Mouse (Mus musculus) thymus, adult 2 months (tissue): Measurements from ENCODE around the gene Clmp. TPM values are rescaled to one million over a fixed set of nuclear protein-coding genes. Genes with fewer than 3 reads are reported as not detected.

ENCODE experiments used
- DNase-seq: peaks from one replicate; pipeline ENCODE4 v3.0.0; 2021
- H3K27ac ChIP-seq: fragments of 200-500 bp; 2 replicates; pipeline ENCODE4 v1.5.1; 2012; ENCODE audit warnings: low read length, control low read depth; ENCODE audit not compliant: control insufficient read depth, insufficient read depth
- H3K27me3 ChIP-seq: fragments of 200-500 bp; 2 replicates; pipeline ENCODE4 v1.6.1; 2012; ENCODE audit warnings: mild to moderate bottlenecking, low read length, moderate library complexity, mixed read lengths; ENCODE audit not compliant: control insufficient read depth, insufficient read depth
- H3K36me3 ChIP-seq: fragments of 200-500 bp; 2 replicates; pipeline ENCODE4 v1.6.1; 2012; ENCODE audit warnings: mild to moderate bottlenecking, low read length, moderate library complexity; ENCODE audit not compliant: control insufficient read depth, insufficient read depth
- H3K4me1 ChIP-seq: fragments of 200-500 bp; replicated peaks from 2 replicates; pipeline ENCODE4 v1.6.1; 2012; ENCODE audit warnings: low read length; ENCODE audit not compliant: control insufficient read depth, insufficient read depth
- H3K4me3 ChIP-seq: fragments of 200-500 bp; 2 replicates; pipeline ENCODE4 v1.5.1; 2012; ENCODE audit warnings: mild to moderate bottlenecking, low read length, control low read depth, moderate library complexity; ENCODE audit not compliant: control insufficient read depth, insufficient read depth
- CTCF ChIP-seq: fragments of 200-500 bp; IDR thresholded peaks from 2 replicates; pipeline ENCODE4 v1.5.1; 2012; ENCODE audit warnings: mild to moderate bottlenecking, control low read depth, low read length, moderate library complexity, borderline replicate concordance; ENCODE audit not compliant: control insufficient read depth, poor library complexity, insufficient read depth; ENCODE audit errors: extremely low read depth
- POLR2A ChIP-seq: fragments of 200-500 bp; IDR thresholded peaks from 2 replicates; pipeline ENCODE4 v1.6.1; 2012; ENCODE audit warnings: mild to moderate bottlenecking, low read length, control low read depth, moderate library complexity; ENCODE audit not compliant: control insufficient read depth, poor library complexity, insufficient read depth; ENCODE audit errors: extremely low read depth
- WGBS: fragments of 180-500 bp; shearing (Covaris S2); methylation state at CpG from one replicate; pipeline ENCODE4 v1.1.7; 2018; 5-methylcytosine and 5-hydroxymethylcytosine counted together
- polyA plus RNA-seq: library from polyadenylated mRNA; depleted of rRNA; stranded (reverse); fragments of >200 nt; gene quantifications from 2 replicates; pipeline ENCODE4 v1.2.3, GENCODE M21; 2012

Clmp gene
- polyA plus RNA-seq, 1 experiment, result 1.1 TPM

GRCm38 (mm10) chr9:40690511-40690910 is 4.7 kb downstream of the Clmp start:
- DNase-seq, result no peak
- no peak for TF ChIP-seq CTCF
- no peak for TF ChIP-seq POLR2A
- H3K27ac ChIP-seq, result no peak overlapping the region
- H3K36me3 ChIP-seq, result no peaks in the 10 kb centered on the region
- no peak overlapping the region for H3K4me3 ChIP-seq
- WGBS, result 92% methylated on average over 7 of the region's 7 CpGs
- H3K4me1 ChIP-seq, result no peaks in the 10 kb centered on the region
- no peaks in the 10 kb centered on the region; the same call in 1 of the 2 replicates for H3K27me3 ChIP-seq

- no peak for DNase-seq
- Histone ChIP-seq H3K36me3 (no peaks in the 10 kb centered on the region), H3K4me1 (no peaks in the 10 kb centered on the region), H3K27ac (no peak overlapping the region), H3K4me3 (no peak overlapping the region), H3K27me3 (no peaks in the 10 kb centered on the region)
- WGBS, result 60% methylated on average over 3 of the region's 3 CpGs
- TF ChIP-seq CTCF (no peak), POLR2A (no peak)
These were observed 7.3 kb downstream of the Clmp start for GRCm38 (mm10) chr9:40693026-40693425.

DNA sequence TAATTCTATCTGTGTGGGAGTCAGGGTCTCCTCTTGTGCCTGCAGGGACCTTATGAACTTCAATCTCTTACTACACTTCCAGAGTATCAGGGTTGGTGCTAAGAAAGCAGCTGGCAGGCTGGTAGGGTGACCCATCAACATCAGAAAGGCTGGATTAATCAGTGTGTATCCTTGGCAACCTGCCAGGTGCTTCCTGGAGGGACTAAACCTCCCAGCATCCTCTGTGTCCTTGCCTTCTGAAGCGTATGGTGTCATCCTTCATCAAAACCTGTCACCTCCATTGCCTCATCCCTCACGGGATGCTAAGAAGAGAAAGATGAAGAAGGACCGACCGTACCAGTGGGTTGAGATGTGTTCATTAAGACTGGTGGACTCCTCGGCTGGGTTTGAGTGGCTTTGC is 8.0 kb downstream of the Clmp start:
- no peaks in the 10 kb centered on the region for H3K27me3 ChIP-seq
- no peaks in the 10 kb centered on the region for H3K36me3 ChIP-seq
- DNase-seq, result no peak
- H3K4me1 ChIP-seq, result no peaks in the 10 kb centered on the region
- H3K27ac ChIP-seq, result no peak overlapping the region
- 89% methylated on average over 5 of the region's 5 CpGs for WGBS
- H3K4me3 ChIP-seq, result no peak overlapping the region
- TF ChIP-seq CTCF, result no peak
- no peak for TF ChIP-seq POLR2A

DNA sequence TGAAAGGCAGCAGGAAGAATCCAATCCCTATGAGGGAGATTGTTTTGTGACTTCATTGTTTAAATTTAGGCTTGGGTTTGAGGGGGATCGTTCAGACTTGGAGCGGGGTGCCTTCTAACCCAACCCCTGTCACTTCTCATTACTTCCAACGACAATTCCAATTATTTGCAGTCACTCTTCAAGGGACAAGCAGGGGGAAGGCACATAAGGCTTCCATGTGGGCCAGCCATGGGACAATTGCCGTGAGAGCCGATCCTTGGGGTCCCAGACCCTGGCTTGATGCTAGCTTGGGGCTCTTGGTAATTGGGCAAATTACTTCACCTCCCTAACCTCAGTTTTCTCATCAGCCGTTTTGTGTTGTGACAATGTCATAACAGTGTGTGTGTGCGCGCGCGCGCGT is 8.5 kb downstream of the Clmp start:
- Histone ChIP-seq H3K36me3 (no peaks in the 10 kb centered on the region), H3K27ac (no peak overlapping the region), H3K27me3 (no peaks in the 10 kb centered on the region), H3K4me1 (no peaks in the 10 kb centered on the region), H3K4me3 (no peak overlapping the region)
- DNase-seq, result no peak
- 95% methylated on average over 12 of the region's 12 CpGs for WGBS
- no peak for TF ChIP-seq CTCF
- no peak for TF ChIP-seq POLR2A

DNA sequence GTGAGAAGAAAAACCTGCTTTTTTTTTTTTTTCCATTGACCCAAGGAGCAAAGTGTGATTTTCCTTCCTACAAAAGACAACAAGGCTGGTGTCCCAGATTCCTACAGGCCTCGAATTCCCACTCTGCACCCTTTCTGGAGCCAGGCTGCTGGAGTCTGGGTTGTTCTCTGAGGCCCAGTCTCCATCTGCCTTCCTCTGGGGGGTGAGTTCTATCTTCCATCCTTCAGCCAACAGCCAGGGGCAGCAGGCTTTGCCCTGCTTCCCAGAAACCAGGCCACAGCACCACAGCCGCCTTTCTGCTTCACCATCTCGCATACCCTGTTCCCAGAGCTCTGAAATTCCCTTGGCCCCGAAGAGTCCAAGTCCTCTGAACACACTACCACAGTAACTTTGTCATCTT is 10.3 kb downstream of the Clmp start:
- no peaks in the 10 kb centered on the region for H3K27me3 ChIP-seq
- 86% methylated on average over 4 of the region's 4 CpGs for WGBS
- no peaks in the 10 kb centered on the region for H3K36me3 ChIP-seq
- H3K4me1 ChIP-seq, result no peaks in the 10 kb centered on the region
- no peak overlapping the region for H3K27ac ChIP-seq
- DNase-seq, result no peak
- TF ChIP-seq POLR2A (no peak), CTCF (no peak)
- no peak overlapping the region for H3K4me3 ChIP-seq

GRCm38 (mm10) chr9:40699194-40699593 is 13.4 kb downstream of the Clmp start:
- TF ChIP-seq POLR2A (no peak), CTCF (no peak)
- no peak for DNase-seq
- no peaks in the 10 kb centered on the region for H3K4me1 ChIP-seq
- H3K27ac ChIP-seq, result no peak overlapping the region
- 85% methylated on average over 3 of the region's 3 CpGs for WGBS
- no peaks in the 10 kb centered on the region for H3K27me3 ChIP-seq
- no peaks in the 10 kb centered on the region for H3K36me3 ChIP-seq
- no peak overlapping the region for H3K4me3 ChIP-seq

GRCm38 (mm10) chr9:40700253-40700652 is 14.5 kb downstream of the Clmp start:
- Histone ChIP-seq H3K4me1 (no peaks in the 10 kb centered on the region), H3K27ac (no peak overlapping the region), H3K36me3 (no peaks in the 10 kb centered on the region), H3K27me3 (no peaks in the 10 kb centered on the region), H3K4me3 (no peak overlapping the region)
- 94% methylated on average over 5 of the region's 5 CpGs for WGBS
- no peak for TF ChIP-seq POLR2A
- no peak for TF ChIP-seq CTCF
- DNase-seq, result no peak
